Mouse (Mus musculus) embryonic facial prominence, embryonic 14.5 days (tissue): ENCODE measurements around the gene Iqcf1. TPM values are rescaled to one million over a fixed set of nuclear protein-coding genes. Genes with fewer than 3 reads are reported as not detected.

ENCODE experiments used
- ATAC-seq: fragments of 200-750 bp; cut with Nextera tagmentation; 2 replicates; pipeline ENCODE4 v1.8.0; 2017; ENCODE audit warnings: low read depth, moderate number of reproducible peaks, moderate TSS enrichment
- DNase-seq: peaks from one replicate; pipeline ENCODE4 v3.0.0-alpha.2; 2015; ENCODE audit warnings: low spot score
- H3K27ac ChIP-seq: fragments of 300-500 bp; sonication (generic); replicated peaks from 2 replicates; pipeline ENCODE4 v1.5.1; 2014; ENCODE audit warnings: low read depth, mild to moderate bottlenecking, low read length, moderate library complexity
- H3K27me3 ChIP-seq: fragments of 300-500 bp; sonication (generic); replicated peaks from 2 replicates; pipeline ENCODE4 v1.6.1; 2014; ENCODE audit warnings: low read length; ENCODE audit not compliant: control insufficient read depth, insufficient read depth
- H3K36me3 ChIP-seq: fragments of 300-500 bp; sonication (generic); 2 replicates; pipeline ENCODE4 v1.6.1; 2014; ENCODE audit warnings: low read length, mixed read lengths; ENCODE audit not compliant: control insufficient read depth, insufficient read depth
- H3K4me1 ChIP-seq: fragments of 300-500 bp; sonication (generic); 2 replicates; pipeline ENCODE4 v1.6.1; 2014; ENCODE audit warnings: antibody characterized with exemption, low read length; ENCODE audit not compliant: control insufficient read depth, insufficient read depth
- H3K4me2 ChIP-seq: fragments of 300-500 bp; sonication (generic); 2 replicates; pipeline ENCODE4 v1.6.1; 2014; ENCODE audit warnings: low read depth, mild to moderate bottlenecking, low read length, moderate library complexity, mixed read lengths
- H3K4me3 ChIP-seq: fragments of 300-500 bp; sonication (generic); 2 replicates; pipeline ENCODE4 v1.5.1; 2014; ENCODE audit warnings: low read depth, mild to moderate bottlenecking, low read length
- H3K9ac ChIP-seq: fragments of 300-500 bp; sonication (generic); 2 replicates; pipeline ENCODE4 v1.6.1; 2014; ENCODE audit warnings: low read depth, mild to moderate bottlenecking, low read length, moderate library complexity, mixed read lengths
- H3K9me3 ChIP-seq: fragments of 300-500 bp; sonication (generic); 2 replicates; pipeline ENCODE4 v1.6.1; 2016; ENCODE audit warnings: low read length; ENCODE audit not compliant: control insufficient read depth
- whole genome bisulfite sequencing: fragments of 180-500 bp; shearing (Covaris S2); extraction: QIAGEN DNeasy Blood & Tissue Kit; methylation state at CpG from one replicate; pipeline ENCODE4 v1.1.7; 2014; 5-methylcytosine and 5-hydroxymethylcytosine counted together
- polyA plus RNA-seq: library from polyadenylated mRNA; unstranded; fragments of >200 nt; fragmentation: Nextera tagmentation; extraction: Ambion mirVana; gene quantifications from 2 replicates; pipeline ENCODE4 v1.2.1, GENCODE M21; 2014

Gene Iqcf1
- polyA plus RNA-seq, 1 experiment from 2014 or later = not detected

DNA sequence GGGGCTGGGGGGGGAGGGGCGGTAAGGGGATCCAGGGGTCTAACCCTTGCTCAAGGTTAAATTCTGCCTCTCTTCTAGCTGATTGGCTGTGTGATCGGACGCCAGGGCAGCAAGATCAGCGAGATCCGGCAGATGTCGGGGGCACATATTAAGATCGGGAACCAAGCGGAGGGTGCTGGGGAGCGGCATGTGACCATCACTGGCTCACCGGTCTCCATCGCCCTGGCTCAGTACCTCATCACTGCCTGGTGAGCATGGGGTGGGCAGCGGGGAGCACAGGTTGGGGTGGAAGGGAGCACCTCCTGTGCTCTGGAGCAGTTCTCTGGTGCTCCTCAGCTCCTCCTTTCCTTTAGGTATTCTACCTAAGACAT is 37.4 kb upstream of the Iqcf1 start:
- Histone ChIP-seq H3K4me1 (peaks cover 14% of the 10 kb centered on the region), H3K27ac (no peak overlapping the region), H3K4me3 (no peak overlapping the region), H3K9ac (no peak overlapping the region), H3K9me3 (no peaks in the 10 kb centered on the region), H3K4me2 (no peak overlapping the region), H3K36me3 (peaks cover 44% of the 10 kb centered on the region), H3K27me3 (no peaks in the 10 kb centered on the region)
- 89% methylated on average over 12 of the region's 12 CpGs for WGBS
- ATAC-seq = no peak
- DNase-seq = no peak

- peaks cover 44% of the 10 kb centered on the region for H3K36me3 ChIP-seq
- DNase-seq = no peak
- no peak overlapping the region for H3K4me2 ChIP-seq
- H3K4me3 ChIP-seq = no peak overlapping the region
- no peak overlapping the region for H3K9ac ChIP-seq
- no peaks in the 10 kb centered on the region for H3K9me3 ChIP-seq
- 84% methylated on average over 21 of the region's 21 CpGs for WGBS
- H3K27me3 ChIP-seq = no peaks in the 10 kb centered on the region
- ATAC-seq = no peak
- H3K27ac ChIP-seq = no peak overlapping the region
- peaks cover 4% of the 10 kb centered on the region for H3K4me1 ChIP-seq
These were observed 36.4 kb upstream of the Iqcf1 start for GRCm38 (mm10) chr9:106463122-106464063.

DNA sequence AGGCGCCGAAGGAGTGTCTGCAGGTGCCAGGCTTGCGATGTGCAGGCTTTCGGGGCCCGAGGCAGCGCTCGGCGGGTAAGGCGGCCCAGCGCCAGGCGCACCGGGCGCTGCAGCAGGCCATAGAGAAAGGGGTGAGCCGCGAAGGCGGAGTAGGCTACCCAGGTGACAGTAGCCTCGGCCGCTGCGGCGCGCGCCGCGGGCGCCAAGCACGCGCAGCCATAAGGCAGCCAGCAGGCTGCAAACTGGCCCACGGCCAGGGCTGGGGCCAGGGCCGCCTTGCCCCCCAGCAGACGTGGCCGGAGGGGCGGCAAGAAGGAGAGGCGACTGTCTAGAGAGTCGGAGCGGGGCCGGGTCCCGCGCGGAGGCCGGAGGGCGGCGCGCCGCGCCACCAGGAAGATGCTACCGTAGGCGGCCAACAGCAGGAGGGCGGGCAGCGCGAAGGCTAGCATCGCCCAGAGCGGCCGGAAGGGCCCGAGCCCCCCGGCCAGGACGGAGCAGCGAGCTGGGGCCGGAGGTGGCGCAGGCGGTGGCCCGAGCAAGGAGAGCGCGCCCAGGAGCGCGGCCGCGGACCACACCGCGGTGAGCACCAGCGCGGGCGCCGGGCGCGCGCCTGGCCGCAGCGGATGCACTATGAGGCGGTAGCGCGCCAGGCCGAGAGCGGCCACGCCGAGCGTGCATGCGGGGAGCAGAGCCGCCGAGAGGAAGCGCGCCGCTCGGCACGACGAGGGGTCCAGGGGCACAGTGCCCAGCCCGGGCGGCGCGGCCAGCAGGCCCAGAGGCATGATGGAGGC is 34.8 kb upstream of the Iqcf1 start:
- peak overlapping the region; percentile 76 for H3K9ac ChIP-seq
- H3K27ac ChIP-seq = no peak overlapping the region; the same call in none of the 2 replicates
- ATAC-seq (peak; percentile 75), DNase-seq (peak; percentile 79)
- WGBS = 3% methylated on average over 41 of the region's 99 CpGs
- no peaks in the 10 kb centered on the region for H3K27me3 ChIP-seq
- H3K9me3 ChIP-seq = no peaks in the 10 kb centered on the region
- peaks cover 4% of the 10 kb centered on the region for H3K4me1 ChIP-seq
- peak overlapping the region; percentile 98 for H3K4me2 ChIP-seq
- peak overlapping the region; percentile 59 for H3K4me3 ChIP-seq
- H3K36me3 ChIP-seq = peaks cover 42% of the 10 kb centered on the region

DNA sequence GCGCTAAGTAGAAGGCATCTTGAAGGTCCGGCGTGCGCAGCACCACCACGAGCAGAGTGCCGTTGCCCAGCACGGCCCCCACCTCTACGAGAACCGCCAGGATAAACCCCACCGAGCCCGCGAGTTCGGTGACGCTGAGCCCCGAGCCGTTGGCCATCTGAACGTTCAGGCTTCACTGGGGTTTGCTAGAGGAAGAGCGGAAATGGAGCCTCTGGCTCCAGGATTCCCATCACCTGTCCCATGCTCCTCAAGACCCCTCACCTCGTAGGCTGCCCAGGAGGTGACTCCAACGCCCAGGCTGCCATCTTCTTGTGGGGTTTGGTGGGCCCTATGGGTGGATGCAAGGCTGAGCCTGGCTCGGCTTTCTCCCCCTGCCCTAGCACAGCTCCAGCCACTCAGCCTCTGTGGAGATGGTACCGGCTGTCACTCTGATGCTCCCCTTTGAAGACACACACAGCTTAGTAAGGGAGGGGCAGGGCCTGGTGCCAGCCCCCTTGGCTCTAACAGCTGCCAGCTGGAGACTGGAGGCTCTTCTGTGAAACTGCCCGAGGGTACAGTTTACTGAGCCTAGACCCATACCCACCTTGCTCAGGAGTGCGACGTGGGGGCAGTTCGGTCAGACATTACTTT is 34.1 kb upstream of the Iqcf1 start, which contains the start of gene Gpr62:
Gpr62 (minus strand) TSS at position 368 of the 630 bp plus-strand sequence.
- ATAC-seq = peak; percentile 7; the same call in 1 of the 2 replicates
- H3K4me1 ChIP-seq = peaks cover 4% of the 10 kb centered on the region
- H3K27me3 ChIP-seq = no peaks in the 10 kb centered on the region
- H3K4me3 ChIP-seq = peak within 1 kb of the TSS; percentile 59
- DNase-seq = no peak
- H3K27ac ChIP-seq = no peak within 1 kb of the TSS; the same call in none of the 2 replicates
- H3K4me2 ChIP-seq = peak within 1 kb of the TSS; percentile 98
- H3K9me3 ChIP-seq = no peaks in the 10 kb centered on the region
- peak within 1 kb of the TSS; percentile 76 for H3K9ac ChIP-seq
- H3K36me3 ChIP-seq = peaks cover 35% of the 10 kb centered on the region
- WGBS = 31% methylated on average over 25 of the region's 26 CpGs

GRCm38 (mm10) chr9:106466721-106467120 is 33.0 kb upstream of the Iqcf1 start:
- Histone ChIP-seq H3K4me2 (no peak overlapping the region), H3K4me3 (no peak overlapping the region), H3K4me1 (peaks cover 4% of the 10 kb centered on the region), H3K9me3 (no peaks in the 10 kb centered on the region), H3K27me3 (no peaks in the 10 kb centered on the region), H3K36me3 (peaks cover 25% of the 10 kb centered on the region), H3K9ac (no peak overlapping the region), H3K27ac (no peak overlapping the region)
- DNase-seq = no peak
- no peak for ATAC-seq
- WGBS = 89% methylated on average over 6 of the region's 6 CpGs

GRCm38 (mm10) chr9:106467746-106468145 is 32.0 kb upstream of the Iqcf1 start:
- Histone ChIP-seq H3K36me3 (peaks cover 15% of the 10 kb centered on the region), H3K9ac (no peak overlapping the region), H3K27ac (no peak overlapping the region), H3K4me3 (no peak overlapping the region), H3K27me3 (no peaks in the 10 kb centered on the region), H3K4me1 (peaks cover 9% of the 10 kb centered on the region), H3K9me3 (no peaks in the 10 kb centered on the region), H3K4me2 (no peak overlapping the region)
- ATAC-seq = no peak
- DNase-seq = no peak
- 81% methylated on average over 7 of the region's 7 CpGs for WGBS

GRCm38 (mm10) chr9:106469317-106469716 is 30.4 kb upstream of the Iqcf1 start:
- H3K9ac ChIP-seq = no peak overlapping the region
- no peak overlapping the region for H3K4me2 ChIP-seq
- H3K4me3 ChIP-seq = no peak overlapping the region
- WGBS = 59% methylated on average over 6 of the region's 6 CpGs
- ATAC-seq = no peak
- no peak overlapping the region for H3K27ac ChIP-seq
- no peaks in the 10 kb centered on the region for H3K36me3 ChIP-seq
- peaks cover 9% of the 10 kb centered on the region for H3K4me1 ChIP-seq
- no peaks in the 10 kb centered on the region for H3K9me3 ChIP-seq
- no peaks in the 10 kb centered on the region for H3K27me3 ChIP-seq
- DNase-seq = no peak

- Histone ChIP-seq H3K9me3 (no peaks in the 10 kb centered on the region), H3K27ac (no peak overlapping the region), H3K4me3 (no peak overlapping the region), H3K36me3 (no peaks in the 10 kb centered on the region), H3K27me3 (no peaks in the 10 kb centered on the region), H3K4me2 (no peak overlapping the region), H3K4me1 (peaks cover 6% of the 10 kb centered on the region), H3K9ac (no peak overlapping the region)
- ATAC-seq (no peak), DNase-seq (no peak)
- 61% methylated on average over 9 of the region's 9 CpGs for WGBS
These were observed 30.0 kb upstream of the Iqcf1 start for GRCm38 (mm10) chr9:106469776-106470175.
